Mouse (Mus musculus) adrenal gland (tissue): ENCODE measurements around the gene Olfr272.

Experiments
- intact Hi-C: fragments of 180-260 bp; cut with DNase I; formaldehyde crosslinking; loops from one replicate; pipeline ENCODE4 v1.15.1; 2025
- long read RNA-seq, 2 experiments: library from polyadenylated mRNA; unstranded; transcript quantifications; one replicate each; pipeline ENCODE4 v2.0.0; 2020; ENCODE audit warnings: borderline replicate concordance in 1 of 2; ENCODE audit not compliant: insufficient replicate concordance in 1 of 2

Olfr272 gene
- long read RNA-seq, experiment 1: 0 reads
- long read RNA-seq, experiment 2: 0 reads

DNA sequence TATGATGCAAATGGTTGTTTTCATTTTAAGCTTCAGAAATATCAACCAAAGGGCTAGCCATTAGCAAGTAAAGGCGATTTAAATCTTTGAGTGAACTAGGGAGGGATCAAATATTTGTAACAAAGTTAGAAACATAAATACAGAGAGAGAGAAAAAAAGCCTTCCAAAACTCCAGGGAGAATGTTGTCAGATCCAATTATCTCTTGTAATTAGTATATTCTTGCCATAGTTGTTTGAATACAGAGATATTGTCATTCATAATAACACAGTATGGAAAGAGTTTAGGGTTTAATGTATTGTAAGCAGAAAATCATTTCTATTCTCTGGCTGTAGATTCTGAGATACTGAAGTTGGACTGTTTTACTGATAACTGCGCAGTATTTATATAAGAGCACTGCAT lies at the start of gene Olfr272:
Gene Olfr272, minus strand, starts transcription at position 101 of the 400 bp plus-strand sequence.
- intact Hi-C loops: no loop called here

DNA sequence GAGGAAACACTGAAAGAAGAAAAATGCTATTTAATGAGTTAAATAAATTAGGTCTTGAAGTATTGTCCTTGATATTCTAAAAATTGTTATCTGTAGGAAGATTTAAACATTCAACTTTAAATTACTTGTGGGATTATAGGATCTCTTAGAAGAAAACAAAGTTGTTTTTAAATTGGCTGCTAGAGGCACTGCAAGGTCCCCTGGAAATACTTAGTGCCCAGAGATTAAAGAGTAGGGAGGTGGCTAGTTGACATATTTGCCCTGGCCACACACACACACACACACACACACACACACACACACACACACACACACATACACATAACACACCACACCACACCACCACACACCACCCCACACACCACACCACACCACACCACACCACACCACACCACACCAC lies 45.3 kb upstream of the Olfr272 start, which contains the start of gene Olfr270:
Gene Olfr270, plus strand, starts transcription at position 301 of the 400 bp plus-strand sequence.
- intact Hi-C loops: no loop called here

DNA sequence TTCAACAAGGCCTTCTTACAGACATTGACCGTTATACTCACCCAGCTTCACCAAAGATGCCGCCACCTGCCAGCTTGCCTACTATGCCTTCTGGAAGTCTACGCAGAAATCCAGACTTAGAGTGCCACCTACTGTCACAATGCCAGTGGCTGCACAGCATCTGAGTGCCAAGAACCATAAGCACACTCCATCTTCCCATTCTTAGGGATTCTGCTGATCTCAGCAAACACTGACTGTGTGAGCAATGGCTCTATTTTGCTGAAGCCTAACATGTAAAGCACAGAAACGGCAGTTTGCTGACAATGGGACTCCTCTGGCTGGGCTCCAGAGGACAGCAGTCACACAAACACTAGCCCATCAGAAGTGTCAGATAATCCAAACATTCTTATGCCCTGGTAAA lies 39.7 kb upstream of the Olfr272 start:
- intact Hi-C loops: no loop called here

DNA sequence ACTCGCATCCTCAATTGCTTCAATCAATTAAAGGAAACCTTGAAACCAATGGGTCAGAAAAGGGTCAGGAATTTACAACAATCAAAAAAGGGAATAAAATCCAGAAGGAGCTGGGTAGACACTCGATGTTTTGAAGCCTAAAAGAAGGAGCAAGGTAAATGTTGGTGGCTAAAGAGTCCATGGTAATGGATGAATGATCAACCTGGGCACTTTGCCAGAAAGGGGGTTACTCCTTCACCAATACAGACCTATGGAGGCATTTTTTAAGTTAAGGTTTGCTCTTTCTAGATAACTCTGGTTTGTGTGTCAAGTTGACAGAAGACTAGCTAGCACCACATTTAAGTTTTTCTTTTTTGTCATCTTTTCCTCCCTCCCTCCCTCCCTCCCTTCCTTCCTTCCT lies 30.0 kb upstream of the Olfr272 start:
- intact Hi-C loops: no loop called here

DNA sequence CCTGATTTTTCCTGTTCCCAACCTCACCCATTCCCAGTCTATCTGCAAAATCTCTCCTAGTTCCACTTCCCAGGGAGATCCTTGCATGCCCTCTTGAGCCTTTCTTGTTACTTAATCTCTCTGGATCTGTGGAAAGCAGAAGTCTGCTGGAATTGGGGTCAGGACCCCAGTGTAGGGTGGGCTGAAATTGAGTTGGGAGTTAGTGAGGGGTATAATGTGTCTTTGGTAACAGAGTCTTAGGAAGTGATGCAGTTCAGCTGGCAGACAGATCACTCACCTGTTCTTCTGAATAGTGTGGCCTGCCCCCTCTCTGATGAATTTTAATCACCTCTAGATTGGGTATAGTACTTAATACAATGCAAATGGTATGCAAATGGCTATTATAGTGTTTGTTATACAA lies 27.7 kb upstream of the Olfr272 start:
- intact Hi-C loops: no loop called here

DNA sequence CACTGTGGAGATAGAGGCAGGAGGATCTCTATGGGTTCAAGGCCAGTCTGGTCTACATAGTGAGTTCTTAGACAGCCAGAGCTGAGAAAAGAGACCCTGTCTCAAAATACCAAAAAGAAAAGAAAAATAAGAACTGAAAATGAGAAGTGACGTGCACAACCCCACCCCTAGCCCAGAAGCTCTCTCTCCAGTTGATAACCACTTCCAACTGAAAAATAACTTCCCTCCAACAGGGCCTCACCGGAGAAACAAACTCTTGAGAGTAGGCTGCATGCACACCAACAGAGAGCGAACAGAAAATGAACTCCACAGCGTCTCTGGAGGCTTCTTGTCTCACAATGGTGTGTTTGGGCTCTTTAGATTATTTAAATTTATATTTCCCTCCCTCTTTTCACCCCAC lies 11.5 kb upstream of the Olfr272 start:
- intact Hi-C loops: no loop called here

DNA sequence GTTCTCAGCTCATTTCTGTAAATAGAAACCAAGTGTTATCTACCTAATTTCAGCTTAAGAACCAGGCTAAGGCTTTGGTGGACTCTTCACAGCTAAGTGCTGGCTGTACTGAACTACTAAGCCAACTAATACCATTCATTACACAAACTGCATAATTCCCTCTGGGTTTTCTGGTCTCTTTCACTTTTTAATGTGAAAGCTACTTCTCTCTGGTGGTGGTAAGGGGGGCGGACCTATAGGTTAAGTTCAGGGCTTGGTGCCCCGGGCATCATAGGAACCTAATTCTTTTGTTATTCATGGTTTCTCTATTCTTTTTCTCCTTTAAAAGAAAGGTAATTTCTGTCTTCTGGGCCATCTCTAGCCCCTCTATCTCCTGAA lies 1.7 kb downstream of the Olfr272 start:
- intact Hi-C loops: no loop called here

DNA sequence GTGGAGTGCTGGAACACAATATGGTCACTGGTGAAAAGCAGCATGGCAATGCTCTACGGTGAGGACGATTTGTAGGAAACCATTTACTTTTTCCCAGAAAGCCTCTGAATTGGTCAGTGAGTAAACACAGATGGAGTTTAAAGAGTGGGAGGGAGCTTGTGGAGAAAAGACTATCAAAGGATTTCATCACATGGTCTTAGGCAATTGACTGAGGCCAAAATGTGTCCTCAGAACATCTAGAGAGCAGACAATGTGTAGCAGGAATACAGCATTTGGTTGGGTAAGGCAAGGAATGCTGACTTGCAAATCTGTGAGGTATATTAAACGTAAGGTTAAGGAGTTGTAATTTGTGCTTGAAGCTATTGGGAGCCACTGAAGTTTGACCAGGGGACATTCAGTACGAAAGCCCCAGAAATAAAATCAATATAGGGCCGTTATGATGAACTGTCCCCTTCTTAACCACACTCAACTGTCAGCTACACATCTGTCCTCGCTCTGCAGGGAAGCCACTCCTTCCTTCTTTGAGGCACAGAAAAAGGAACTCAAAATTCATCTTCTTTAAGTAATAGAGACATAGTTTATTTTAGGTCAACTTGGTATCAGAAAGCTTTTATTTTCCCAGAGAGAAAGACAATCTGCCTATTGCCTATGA lies 2.2 kb downstream of the Olfr272 start:
- intact Hi-C loops: no loop called here

DNA sequence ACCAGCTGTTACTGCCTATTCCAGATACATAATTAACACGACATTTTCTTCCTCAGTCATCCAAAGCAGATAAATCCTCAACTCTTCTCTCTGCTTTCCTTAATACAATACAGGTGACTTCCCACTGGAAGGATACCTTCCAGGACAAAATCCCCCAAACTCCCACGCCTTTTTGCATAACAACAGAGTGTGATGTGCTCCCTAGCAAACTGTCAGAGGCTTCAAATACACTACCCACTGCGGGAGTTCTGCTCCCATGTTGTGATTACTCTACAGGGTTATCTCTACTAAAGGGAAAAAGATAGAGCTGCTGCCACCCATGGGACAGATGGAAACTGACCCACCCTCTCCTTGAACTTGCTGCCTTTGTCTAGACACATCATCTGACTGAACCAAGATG lies 6.6 kb downstream of the Olfr272 start:
- intact Hi-C loops: no loop called here

DNA sequence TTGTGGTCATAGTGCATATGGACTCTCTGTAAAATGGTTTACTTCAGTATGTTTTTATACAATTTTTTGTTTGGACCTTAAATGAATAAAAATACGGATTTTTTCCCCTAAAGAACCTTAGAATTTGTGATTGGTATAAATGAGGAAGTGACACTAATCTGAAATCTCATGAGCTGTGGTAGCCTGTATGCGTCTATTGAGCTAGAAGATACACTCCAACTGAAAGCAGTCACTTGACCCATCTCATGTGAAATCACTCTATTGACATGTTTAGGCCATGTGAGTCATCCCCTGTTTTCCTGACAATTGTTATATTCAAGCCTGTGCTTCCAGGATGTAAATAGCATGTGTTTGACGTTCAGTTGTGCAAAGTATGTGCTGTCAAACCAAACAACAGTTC lies 9.4 kb downstream of the Olfr272 start:
- intact Hi-C loops: no loop called here

DNA sequence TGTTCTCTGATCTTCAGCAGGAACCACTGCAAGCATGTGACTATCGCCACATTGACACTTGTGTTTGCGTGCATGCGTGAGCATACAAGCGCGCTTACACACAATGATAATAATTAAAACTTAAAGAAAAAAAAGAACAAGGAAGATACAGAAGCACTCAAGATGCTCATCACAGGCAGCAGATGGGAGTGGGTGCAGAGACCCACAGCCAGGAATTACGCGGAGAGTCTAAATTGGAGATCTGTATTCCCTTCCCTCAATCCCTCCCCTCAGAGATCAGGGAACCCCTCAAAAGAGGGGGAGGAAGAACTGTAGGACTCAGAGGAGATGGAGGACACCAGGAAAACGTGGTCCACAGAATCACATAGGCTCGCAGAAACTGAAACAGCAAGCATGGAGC lies 54.8 kb downstream of the Olfr272 start:
- intact Hi-C loops: no loop called here
